In genomic region chr13:92793636-92794035, GRCm38 (mm10) we compare ENCODE assay signal across 19 mouse cellular contexts. TPM values are rescaled to one million over a fixed set of nuclear protein-coding genes. Genes with fewer than 3 reads are reported as not detected.
DNase-seq lines count a peak whose midpoint lies in the region; ATAC-seq and TF ChIP-seq lines count a peak whose summit lies in the region.
"Had no signal": no experiment of that assay in that cellular context is flagged by ENCODE, and none has a peak within 500 bp of the region (broad histone marks: within the 10 kb centered on the region; RNA-seq: fewer than 3 reads in every experiment).

No protein-coding gene starts in this region.

- peak overlapping the region; percentile 84 for H3K4me2 ChIP-seq in heart, embryonic 15.5 days
- peak overlapping the region; percentile 75 for H3K4me2 ChIP-seq in embryonic facial prominence, embryonic 13.5 days
- peak overlapping the region; percentile 75 for H3K4me2 ChIP-seq in limb, embryonic 13.5 days (replicated peaks)

- TF ChIP-seq EP300 in heart, adult 2 months (IDR thresholded peaks at IDR 0.05; ENCODE audit: insufficient read depth, low read depth, low read length) = no peak

- TF ChIP-seq POLR2A in heart, adult 2 months (IDR thresholded peaks at IDR 0.05; ENCODE audit: insufficient read depth, low read depth, low read length) = no peak

- H3K79me2 ChIP-seq in heart, adult 2 months (replicated peaks; ENCODE audit: control insufficient read depth, insufficient read depth, low read length) = no peaks in the 10 kb centered on the region

- no peak for TF ChIP-seq CTCF in heart, adult 2 months (IDR thresholded peaks at IDR 0.05)

- H3K27me3 ChIP-seq in heart, embryonic 15.5 days = peaks cover 17% of the 10 kb centered on the region
- peaks cover 1% of the 10 kb centered on the region; the same call in 1 of the 2 replicates for H3K27me3 ChIP-seq in heart, adult 2 months (ENCODE audit: control insufficient read depth, insufficient read depth, low read length)
- peaks cover 22% of the 10 kb centered on the region for H3K27me3 ChIP-seq in embryonic facial prominence, embryonic 13.5 days
- H3K27me3 ChIP-seq in limb, embryonic 13.5 days = peaks cover 44% of the 10 kb centered on the region

- H3K27ac ChIP-seq in heart, embryonic 15.5 days = peak overlapping the region; percentile 17; the same call in 1 of the 2 replicates
- H3K27ac ChIP-seq in heart, adult 2 months = no peak overlapping the region
- H3K27ac ChIP-seq in embryonic facial prominence, embryonic 13.5 days = no peak overlapping the region
- no peak overlapping the region for H3K27ac ChIP-seq in limb, embryonic 13.5 days
- H3K27ac ChIP-seq: hindbrain, embryonic 14.5 days; liver, embryonic 13.5 days; lung, embryonic 15.5 days; macrophage; neural tube, embryonic 13.5 days; stomach, embryonic 15.5 days had no signal

- peaks cover 8% of the 10 kb centered on the region for H3K4me1 ChIP-seq in heart, embryonic 15.5 days (replicated peaks)
- no peaks in the 10 kb centered on the region for H3K4me1 ChIP-seq in heart, adult 2 months (ENCODE audit: control insufficient read depth, insufficient read depth, low read length)
- peaks cover 11% of the 10 kb centered on the region for H3K4me1 ChIP-seq in embryonic facial prominence, embryonic 13.5 days
- H3K4me1 ChIP-seq in limb, embryonic 13.5 days = peaks cover 10% of the 10 kb centered on the region
- H3K4me1 ChIP-seq: liver, embryonic 13.5 days had no signal

- peak overlapping the region; percentile 58 for H3K4me3 ChIP-seq in heart, embryonic 15.5 days
- no peak overlapping the region for H3K4me3 ChIP-seq in heart, adult 2 months
- no peak overlapping the region for H3K4me3 ChIP-seq in embryonic facial prominence, embryonic 13.5 days
- peak overlapping the region; percentile 47; the same call in 1 of the 2 replicates for H3K4me3 ChIP-seq in limb, embryonic 13.5 days
- H3K4me3 ChIP-seq: erythroblast, embryonic 14.5 days had no signal

- WGBS in heart, embryonic 15.5 days = 69% methylated on average over 8 of the region's 8 CpGs
- 79% methylated on average over 8 of the region's 8 CpGs for WGBS in heart, adult 2 months
- WGBS in embryonic facial prominence, embryonic 13.5 days = 27% methylated on average over 8 of the region's 8 CpGs
- WGBS in limb, embryonic 13.5 days = 25% methylated on average over 8 of the region's 8 CpGs

- no peak for DNase-seq in heart, adult 2 months
- peak; percentile 28 to 61 for DNase-seq in kidney, adult 8-10 months
- no peak for DNase-seq in kidney, postnatal 14 days
- no peak for DNase-seq in testis, postnatal 10 days (ENCODE audit: low spot score)
- DNase-seq: cerebellum, adult 8-10 months; layer of hippocampus, postnatal 36 days; liver, embryonic 13.5 days; spleen, adult 18-20 months had no signal

- H3K9me3 ChIP-seq in heart, embryonic 15.5 days (replicated peaks) = no peaks in the 10 kb centered on the region
- H3K9me3 ChIP-seq in embryonic facial prominence, embryonic 13.5 days = no peaks in the 10 kb centered on the region
- H3K9me3 ChIP-seq in limb, embryonic 13.5 days = no peaks in the 10 kb centered on the region
- H3K9me3 ChIP-seq: liver, embryonic 13.5 days; lung, embryonic 15.5 days; neural tube, embryonic 13.5 days; stomach, embryonic 15.5 days had no signal

- intact Hi-C loops in heart, adult 2 months (cut with DNase I) = no loop called here

- no peak overlapping the region for H3K9ac ChIP-seq in heart, embryonic 15.5 days
- no peak overlapping the region for H3K9ac ChIP-seq in heart, adult 2 months (ENCODE audit: low read depth, low read length)
- H3K9ac ChIP-seq in embryonic facial prominence, embryonic 13.5 days = no peak overlapping the region
- H3K9ac ChIP-seq in limb, embryonic 13.5 days = no peak overlapping the region
- H3K9ac ChIP-seq: liver, embryonic 13.5 days; lung, embryonic 15.5 days; stomach, embryonic 15.5 days had no signal

- H3K36me3 ChIP-seq in heart, embryonic 15.5 days = no peaks in the 10 kb centered on the region
- no peaks in the 10 kb centered on the region for H3K36me3 ChIP-seq in heart, adult 2 months (ENCODE audit: control insufficient read depth, insufficient read depth, low read length)
- no peaks in the 10 kb centered on the region for H3K36me3 ChIP-seq in embryonic facial prominence, embryonic 13.5 days
- no peaks in the 10 kb centered on the region for H3K36me3 ChIP-seq in limb, embryonic 13.5 days
- H3K36me3 ChIP-seq: liver, embryonic 13.5 days; lung, embryonic 15.5 days; neural tube, embryonic 13.5 days; stomach, embryonic 15.5 days had no signal

- ATAC-seq in heart, embryonic 15.5 days (replicated peaks; ENCODE audit: insufficient number of reproducible peaks, insufficient read depth, low FRiP score, low read depth) = no peak
- ATAC-seq in embryonic facial prominence, embryonic 13.5 days (ENCODE audit: insufficient number of reproducible peaks, insufficient read depth, low FRiP score, low TSS enrichment, low read depth) = no peak
- no peak for ATAC-seq in limb, embryonic 13.5 days (ENCODE audit: low FRiP score, low read depth)

RNA-seq across cellular contexts. Expression of gene Thbs4, which starts 1.0 kb away (rescaled TPM):
- 28.6 and 38.2 TPM in 2 replicates for polyA plus RNA-seq in heart, embryonic 15.5 days (2015; fragmentation: Nextera tagmentation; extraction: Ambion mirVana)
- 1 to 10 TPM; 4.3 to 4.6 TPM for total RNA-seq in heart, adult 2 months (2021)
- polyA plus RNA-seq in heart, adult 2 months (2012; rRNA removed) = 4.9 and 7.0 TPM in 2 replicates
- polyA plus RNA-seq in embryonic facial prominence, embryonic 13.5 days (2015; fragmentation: Nextera tagmentation; extraction: Ambion mirVana) = 6.9 and 7.7 TPM in 2 replicates
- polyA plus RNA-seq in limb, embryonic 13.5 days (2015; fragmentation: Nextera tagmentation; extraction: Ambion mirVana) = 22.9 and 33.4 TPM in 2 replicates
- total RNA-seq: common myeloid progenitor, adult 5-6 weeks; granulocyte monocyte progenitor cell, adult 5-6 weeks had no signal
- polyA plus RNA-seq: erythroblast, embryonic 14.5 days; macrophage had no signal

RNA-seq across cellular contexts. Expression of gene Mtx3, which starts 50.9 kb away (rescaled TPM):
- 2.3 and 2.9 TPM in 2 replicates for polyA plus RNA-seq in heart, embryonic 15.5 days (2015; fragmentation: Nextera tagmentation; extraction: Ambion mirVana)
- total RNA-seq in heart, adult 2 months (2021) = 1 to 10 TPM; 4.3 to 6.3 TPM
- 4.0 and 7.8 TPM in 2 replicates for polyA plus RNA-seq in heart, adult 2 months (2012; rRNA removed)
- polyA plus RNA-seq in embryonic facial prominence, embryonic 13.5 days (2015; fragmentation: Nextera tagmentation; extraction: Ambion mirVana) = 4.8 and 5.2 TPM in 2 replicates
- polyA plus RNA-seq in limb, embryonic 13.5 days (2015; fragmentation: Nextera tagmentation; extraction: Ambion mirVana) = 5.1 TPM in 2 replicates

Comparison
In these comparisons a context has a peak if more than half of its experiments do, and no peak if none do; other contexts are left out.
1. H3K4me3 ChIP-seq: peak in heart, embryonic 15.5 days (single experiment) and limb, embryonic 13.5 days (single experiment); none in heart, adult 2 months (single experiment) and embryonic facial prominence, embryonic 13.5 days (single experiment).
2. DNase-seq: peak in kidney, adult 8-10 months (2 of 2); none in heart, adult 2 months (0 of 2), kidney, postnatal 14 days (single experiment) and testis, postnatal 10 days (single experiment).
3. Peak in every context shown above with its lines, with median percentiles within 50 percentile points of each other: H3K4me2 ChIP-seq.